Mouse (Mus musculus): Measurements from ENCODE around the gene Cnn3.

GRCm38 (mm10) chr3:121444414-121444813, 18.1 kb downstream of the Cnn3 start:
- TF ChIP-seq CTCF (conservative IDR thresholded peaks at IDR 0.05; ENCODE audit: low read length) (no peak), POU5F1 (IDR thresholded peaks at IDR 0.05; ENCODE audit: borderline replicate concordance, low read length) (no peak)
